Mouse (Mus musculus) forebrain, embryonic 15.5 days (tissue): ENCODE results near the gene Zfp948. TPM values are rescaled to one million over a fixed set of nuclear protein-coding genes. Genes with fewer than 3 reads are reported as not detected.
"Not testable (repeated sequence)": the region's sequence is repeated elsewhere in the genome, so short reads cannot be mapped to it uniquely, and the experiment has no call there.

Experiments
- ATAC-seq: fragments of 200-750 bp; cut with Nextera tagmentation; replicated peaks from 2 replicates; pipeline ENCODE4 v1.8.0; 2017; ENCODE audit warnings: mild to moderate bottlenecking, moderate TSS enrichment, moderate library complexity
- H3K27ac ChIP-seq: fragments of 300-500 bp; sonication (generic); replicated peaks from 2 replicates; pipeline ENCODE4 v1.5.1; 2015; ENCODE audit warnings: mild to moderate bottlenecking, inconsistent platforms
- H3K27me3 ChIP-seq: fragments of 300-500 bp; sonication (generic); 2 replicates; pipeline ENCODE4 v1.6.1; 2015; ENCODE audit warnings: inconsistent platforms
- H3K36me3 ChIP-seq: fragments of 300-500 bp; sonication (generic); 2 replicates; pipeline ENCODE4 v1.6.1; 2015; ENCODE audit warnings: mild to moderate bottlenecking, inconsistent platforms
- H3K4me1 ChIP-seq: fragments of 300-500 bp; sonication (generic); 2 replicates; pipeline ENCODE4 v1.6.1; 2015; ENCODE audit warnings: inconsistent platforms
- H3K4me2 ChIP-seq: fragments of 300-500 bp; sonication (generic); replicated peaks from 2 replicates; pipeline ENCODE4 v1.6.1; 2015; ENCODE audit warnings: mild to moderate bottlenecking, inconsistent platforms
- H3K4me3 ChIP-seq: fragments of 300-500 bp; sonication (generic); 2 replicates; pipeline ENCODE4 v1.5.1; 2015; ENCODE audit warnings: mild to moderate bottlenecking, inconsistent platforms
- H3K9ac ChIP-seq: fragments of 300-500 bp; sonication (generic); replicated peaks from 2 replicates; pipeline ENCODE4 v1.6.1; 2015; ENCODE audit warnings: mild to moderate bottlenecking, inconsistent platforms
- H3K9me3 ChIP-seq: fragments of 300-500 bp; sonication (generic); 2 replicates; pipeline ENCODE4 v1.6.1; 2016; ENCODE audit warnings: inconsistent platforms
- WGBS: fragments of 180-500 bp; shearing (Covaris S2); methylation state at CpG from one replicate; pipeline ENCODE4 v1.1.7; 2015; ENCODE audit warnings: mixed read lengths; 5-methylcytosine and 5-hydroxymethylcytosine counted together
- polyA plus RNA-seq: library from polyadenylated mRNA; unstranded; fragments of >200 nt; fragmentation: Nextera tagmentation; extraction: Ambion mirVana; gene quantifications from 2 replicates; pipeline ENCODE4 v1.2.1, GENCODE M21; 2015

Gene Zfp948
- polyA plus RNA-seq, 1 experiment from 2014 or later: 19.5 TPM

DNA sequence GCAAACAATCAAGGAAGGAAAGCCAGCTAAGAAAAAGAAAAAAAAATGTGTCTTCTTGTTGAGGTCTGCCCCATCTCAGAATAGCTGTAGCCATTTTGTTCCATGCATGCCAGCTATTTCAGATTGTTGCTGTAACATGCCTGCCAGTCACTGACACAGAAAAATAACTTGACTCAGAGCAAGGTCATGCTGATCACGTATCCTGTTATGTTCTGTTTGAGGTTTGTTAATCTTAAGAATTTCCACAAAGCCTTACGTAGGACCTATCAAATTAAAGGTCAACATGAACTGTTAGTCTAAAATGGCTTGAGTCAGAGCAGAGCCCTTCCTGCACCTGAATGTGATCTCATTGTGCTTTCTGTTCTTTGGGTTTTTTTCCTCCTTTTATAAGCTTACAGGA lies 30.1 kb upstream of the Zfp948 start:
- no peak overlapping the region for H3K27ac ChIP-seq
- peaks cover 20% of the 10 kb centered on the region for H3K4me1 ChIP-seq
- no peaks in the 10 kb centered on the region for H3K27me3 ChIP-seq
- WGBS: 81% methylated on average over 2 of the region's 2 CpGs
- no peaks in the 10 kb centered on the region for H3K36me3 ChIP-seq
- no peak for ATAC-seq
- H3K4me3 ChIP-seq: no peak overlapping the region
- H3K4me2 ChIP-seq: no peak overlapping the region
- no peaks in the 10 kb centered on the region for H3K9me3 ChIP-seq
- H3K9ac ChIP-seq: no peak overlapping the region

- no peak overlapping the region for H3K27ac ChIP-seq
- ATAC-seq: no peak
- H3K27me3 ChIP-seq: no peaks in the 10 kb centered on the region
- no peaks in the 10 kb centered on the region for H3K4me1 ChIP-seq
- H3K36me3 ChIP-seq: peaks cover 6% of the 10 kb centered on the region; the same call in 1 of the 2 replicates
- H3K9ac ChIP-seq: no peak overlapping the region
- no peak overlapping the region for H3K4me3 ChIP-seq
- H3K4me2 ChIP-seq: no peak overlapping the region
- H3K9me3 ChIP-seq: no peaks in the 10 kb centered on the region
- 96% methylated on average over 2 of the region's 2 CpGs for WGBS
Observed at GRCm38 (mm10) chr17:21557831-21558230, 9.0 kb upstream of the Zfp948 start.

DNA sequence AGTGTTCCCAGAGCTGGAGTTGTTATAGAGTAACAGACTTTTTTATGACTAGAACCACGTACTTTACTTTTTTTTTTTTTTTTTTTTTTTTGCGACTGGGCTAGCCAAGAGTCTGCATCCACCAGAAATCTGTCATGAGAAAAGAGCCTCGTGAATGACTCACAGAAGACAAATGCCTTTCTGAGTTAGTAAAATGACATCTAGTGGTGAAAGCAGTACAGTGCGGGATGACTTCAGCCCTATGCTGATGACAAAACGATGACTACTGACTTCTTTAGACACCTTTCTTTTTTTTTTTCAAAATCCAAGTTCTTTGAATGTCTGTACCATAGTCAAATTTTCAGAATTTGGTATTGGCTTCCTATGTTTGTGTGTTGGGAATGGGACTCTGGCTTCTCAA lies 588 bp upstream of the Zfp948 start:
- Histone ChIP-seq H3K36me3 (peaks cover 6% of the 10 kb centered on the region; the same call in 1 of the 2 replicates), H3K9ac (peak overlapping the region; percentile 68), H3K9me3 (no peaks in the 10 kb centered on the region), H3K4me3 (peak overlapping the region; percentile 82), H3K4me1 (peaks cover 14% of the 10 kb centered on the region), H3K27ac (peak overlapping the region; percentile 96), H3K27me3 (no peaks in the 10 kb centered on the region), H3K4me2 (peak overlapping the region; percentile 60)
- 16% methylated on average over 5 of the region's 5 CpGs for WGBS
- ATAC-seq: peak; percentile 80

- Histone ChIP-seq H3K4me3 (peak overlapping the region; percentile 82), H3K4me1 (peaks cover 14% of the 10 kb centered on the region), H3K4me2 (peak overlapping the region; percentile 60), H3K9me3 (no peaks in the 10 kb centered on the region), H3K27ac (no peak overlapping the region), H3K27me3 (no peaks in the 10 kb centered on the region), H3K9ac (peak overlapping the region; percentile 68), H3K36me3 (peaks cover 6% of the 10 kb centered on the region; the same call in 1 of the 2 replicates)
- 69% methylated on average over 1 of the region's 1 CpGs for WGBS
- no peak for ATAC-seq
Observed at GRCm38 (mm10) chr17:21567696-21568095, 888 bp downstream of the Zfp948 start.

GRCm38 (mm10) chr17:21579080-21579479 lies 12.3 kb downstream of the Zfp948 start:
- WGBS: 91% methylated on average over 1 of the region's 1 CpGs
- Histone ChIP-seq H3K27ac (no peak overlapping the region), H3K4me2 (no peak overlapping the region), H3K9ac (no peak overlapping the region), H3K9me3 (no peaks in the 10 kb centered on the region), H3K36me3 (peaks cover 54% of the 10 kb centered on the region), H3K4me3 (no peak overlapping the region), H3K4me1 (no peaks in the 10 kb centered on the region), H3K27me3 (no peaks in the 10 kb centered on the region)
- ATAC-seq: no peak

DNA sequence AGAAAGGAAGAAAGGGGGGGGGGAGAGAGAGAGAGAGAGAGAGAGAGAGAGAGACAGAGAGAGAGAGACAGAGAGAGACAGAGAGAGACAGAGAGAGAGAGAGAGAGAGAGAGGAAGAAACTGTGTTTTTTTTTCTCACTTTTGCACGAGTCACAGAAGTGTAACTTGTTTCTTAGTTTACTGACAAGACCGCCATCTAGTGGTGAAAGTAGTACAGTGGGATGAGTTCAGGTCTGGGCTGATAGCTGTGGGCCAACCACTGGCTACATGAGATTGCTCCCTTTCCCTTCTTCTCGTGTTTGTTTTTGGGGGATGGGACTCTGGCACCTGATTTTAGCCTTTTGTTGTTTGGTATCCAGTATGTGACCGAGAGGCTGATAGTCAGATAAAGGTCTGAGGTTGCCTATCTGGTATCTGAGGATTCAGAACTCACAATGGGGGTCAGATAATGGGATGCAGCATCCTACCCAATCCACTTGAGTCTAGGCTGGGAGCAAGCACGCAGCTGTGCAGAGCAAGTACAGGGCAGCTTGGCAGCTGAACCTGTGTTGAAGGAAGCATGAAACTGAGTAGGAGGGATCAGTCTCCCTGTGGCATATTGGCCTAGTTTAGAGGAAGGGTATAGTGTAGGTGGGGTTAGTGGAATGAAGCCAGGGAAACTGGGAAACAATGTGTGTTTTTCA lies 12.8 kb downstream of the Zfp948 start:
- Histone ChIP-seq H3K27ac (no peak overlapping the region), H3K9ac (no peak overlapping the region), H3K4me2 (no peak overlapping the region), H3K4me3 (no peak overlapping the region), H3K27me3 (no peaks in the 10 kb centered on the region), H3K9me3 (no peaks in the 10 kb centered on the region), H3K36me3 (peaks cover 55% of the 10 kb centered on the region), H3K4me1 (no peaks in the 10 kb centered on the region)
- WGBS: 29% methylated on average over 5 of the region's 5 CpGs
- ATAC-seq: peak; percentile 80

DNA sequence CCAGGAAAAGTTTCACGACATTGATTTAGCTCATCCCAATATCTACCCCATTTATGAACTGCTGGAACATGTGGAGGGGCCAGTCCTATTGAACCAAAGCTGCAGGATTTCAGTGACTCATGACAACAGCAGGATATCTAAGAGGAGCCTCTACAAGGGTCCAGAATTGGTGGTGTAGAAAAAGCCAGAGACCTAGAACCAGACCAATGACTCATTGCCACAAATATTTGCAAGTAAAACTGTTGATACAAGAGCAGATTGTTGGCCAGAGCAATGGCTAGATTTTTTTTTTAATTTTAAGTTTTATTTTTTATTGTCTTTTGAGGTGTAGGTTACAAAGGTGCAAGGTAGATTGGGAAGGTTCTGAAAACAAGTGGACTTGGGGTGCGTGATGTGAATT lies 18.7 kb downstream of the Zfp948 start:
- ATAC-seq: no peak
- peaks cover 66% of the 10 kb centered on the region for H3K36me3 ChIP-seq
- WGBS: 96% methylated on average over 2 of the region's 2 CpGs
- H3K4me1 ChIP-seq: no peaks in the 10 kb centered on the region
- H3K27me3 ChIP-seq: no peaks in the 10 kb centered on the region
- H3K9ac ChIP-seq: no peak overlapping the region
- H3K4me3 ChIP-seq: no peak overlapping the region
- H3K4me2 ChIP-seq: no peak overlapping the region
- H3K27ac ChIP-seq: no peak overlapping the region
- H3K9me3 ChIP-seq: no peaks in the 10 kb centered on the region

- Histone ChIP-seq H3K27me3 (no peaks in the 10 kb centered on the region), H3K4me3 (no peak overlapping the region), H3K27ac (no peak overlapping the region), H3K36me3 (no peaks in the 10 kb centered on the region), H3K9me3 (no peaks in the 10 kb centered on the region), H3K4me1 (no peaks in the 10 kb centered on the region), H3K4me2 (no peak overlapping the region), H3K9ac (no peak overlapping the region)
- no peak for ATAC-seq
- 83% methylated on average over 3 of the region's 3 CpGs for WGBS
Observed at GRCm38 (mm10) chr17:21616356-21616755, 49.5 kb downstream of the Zfp948 start.

DNA sequence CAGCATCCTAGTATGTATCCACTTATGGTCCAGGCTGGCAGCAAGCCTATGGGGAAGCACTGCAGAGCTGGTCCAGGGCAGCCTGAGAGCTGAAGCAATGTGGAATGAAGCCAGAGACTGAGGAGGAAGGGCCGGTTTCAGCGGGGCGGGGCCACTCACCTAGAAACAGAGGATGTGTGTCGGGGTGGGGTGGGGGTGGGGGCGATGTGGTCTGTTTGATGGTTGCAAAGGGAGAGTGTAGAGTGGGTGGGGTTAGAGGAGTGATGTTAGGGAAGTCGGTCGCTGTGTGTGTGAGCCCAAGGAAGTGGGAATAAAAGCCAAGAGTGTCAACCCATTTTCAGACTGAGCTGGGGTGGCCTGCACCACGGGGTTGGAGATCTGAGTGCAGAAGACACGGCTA lies 50.5 kb downstream of the Zfp948 start:
- Histone ChIP-seq H3K4me2 (no peak overlapping the region), H3K4me3 (no peak overlapping the region), H3K36me3 (no peaks in the 10 kb centered on the region), H3K9ac (no peak overlapping the region), H3K27me3 (no peaks in the 10 kb centered on the region), H3K9me3 (no peaks in the 10 kb centered on the region), H3K27ac (no peak overlapping the region), H3K4me1 (no peaks in the 10 kb centered on the region)
- no peak for ATAC-seq
- 15% methylated on average over 9 of the region's 9 CpGs for WGBS

- Histone ChIP-seq H3K27me3 (no peaks in the 10 kb centered on the region), H3K4me1 (no peaks in the 10 kb centered on the region), H3K4me2 (no peak overlapping the region), H3K4me3 (no peak overlapping the region), H3K9ac (no peak overlapping the region), H3K36me3 (no peaks in the 10 kb centered on the region), H3K9me3 (no peaks in the 10 kb centered on the region), H3K27ac (no peak overlapping the region)
- ATAC-seq: no peak
- no CpG with 5 or more reads among the region's 3 CpGs for WGBS
Observed at GRCm38 (mm10) chr17:21623647-21624046, 56.8 kb downstream of the Zfp948 start.

DNA sequence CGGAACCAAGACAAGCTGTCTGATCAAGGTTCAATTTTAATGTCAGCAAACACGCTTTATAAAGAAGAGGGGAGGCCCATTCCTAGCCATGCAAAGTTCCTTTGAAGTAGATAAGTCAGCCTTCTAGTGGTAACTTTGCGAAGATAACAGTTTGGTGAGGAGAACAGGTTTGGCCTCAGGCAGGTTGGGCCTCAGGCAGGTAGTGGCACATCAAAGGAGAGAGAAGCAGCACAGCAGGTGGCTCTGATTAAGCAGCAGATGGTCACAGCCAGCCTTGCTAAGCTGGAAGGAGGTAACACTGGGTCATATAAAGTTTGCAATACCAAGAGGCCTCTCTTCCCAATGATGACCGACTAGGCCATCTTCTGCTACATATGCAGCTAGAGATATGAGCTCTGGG lies 69.0 kb downstream of the Zfp948 start:
- ATAC-seq, H3K4me3 ChIP-seq, H3K4me2 ChIP-seq, H3K9ac ChIP-seq, H3K4me1 ChIP-seq, H3K27ac ChIP-seq, H3K27me3 ChIP-seq, H3K9me3 ChIP-seq, H3K36me3 ChIP-seq: not testable (repeated sequence)
- WGBS: 71% methylated on average over 4 of the region's 4 CpGs
